Mouse (Mus musculus) left cerebral cortex, postnatal 4 days (tissue): Measurements from ENCODE around the gene Timeless. TPM values are rescaled to one million over a fixed set of nuclear protein-coding genes. Genes with fewer than 3 reads are reported as not detected.
A peak's percentile ranks its signal among the peaks of the same experiment; 100 is the strongest.
"Not testable (repeated sequence)": the region's sequence is repeated elsewhere in the genome, so short reads cannot be mapped to it uniquely, and the experiment has no call there.

ENCODE experiments used
- DNase-seq: peaks from one replicate; pipeline ENCODE4 v3.0.0-alpha.2; 2022
- intact Hi-C: fragments of 180-260 bp; cut with DNase I; formaldehyde crosslinking; loops from one replicate; pipeline ENCODE4 v1.15.1; 2025
- total RNA-seq, 2 experiments: library from RNA; stranded (reverse); gene quantifications; 2 replicates each; pipeline ENCODE4 v1.2.3; 2021

Timeless gene
- total RNA-seq, 2 experiments from 2014 or later: 11.1 to 14.7 TPM

DNA sequence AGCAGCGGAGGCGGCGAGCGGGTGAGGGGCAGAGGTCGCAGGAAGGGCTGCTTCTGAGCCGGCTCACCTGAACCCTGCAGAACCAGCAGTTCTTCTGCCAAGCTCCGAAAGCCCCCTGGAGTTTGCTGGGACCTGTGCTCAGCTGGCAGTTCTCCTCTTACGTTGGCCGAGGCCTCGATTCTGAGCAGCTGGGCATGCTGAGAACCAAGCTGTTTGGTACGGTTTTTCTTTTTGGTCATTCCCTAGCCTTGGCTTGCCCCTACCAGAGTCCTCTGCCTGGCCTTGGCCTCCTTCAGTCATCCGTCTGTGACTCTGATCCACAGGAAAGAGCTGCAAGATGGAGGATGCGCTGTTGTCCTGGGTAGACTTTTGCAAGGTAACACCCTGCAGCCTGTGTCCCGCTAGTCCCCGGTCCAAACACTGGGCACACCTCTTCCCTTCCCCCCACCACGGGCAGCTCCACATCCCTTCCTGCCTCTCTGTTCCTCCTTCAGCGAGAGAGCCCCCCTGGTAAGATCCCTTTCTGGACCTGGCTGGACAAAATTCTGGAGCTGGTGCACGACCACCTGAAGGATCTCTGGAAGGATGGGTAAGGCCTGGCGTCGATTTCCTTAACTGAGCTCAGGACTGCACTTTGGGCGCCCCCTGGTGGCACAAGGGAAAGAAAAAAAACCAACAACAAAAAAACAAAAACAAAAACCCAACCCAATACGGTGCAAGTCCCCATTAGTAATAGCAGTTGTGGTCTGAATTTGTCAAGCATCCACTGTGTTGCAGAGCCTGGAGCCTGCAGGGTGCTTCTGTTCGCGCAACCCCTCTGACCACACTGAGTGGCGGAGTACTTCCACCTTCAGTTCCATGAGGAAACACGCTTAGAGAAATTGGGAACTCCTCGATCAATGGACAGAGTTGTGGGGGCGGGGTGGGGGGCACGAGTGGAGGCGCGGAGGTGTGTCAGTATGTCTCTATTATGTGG lies 52.0 kb downstream of the Timeless start:
- intact Hi-C loops: loop anchor here (10.0 kb wide), 1 partner anchor 69 kb away; the partner anchor contains the start of gene Spryd4
- peak; percentile 85 for DNase-seq

DNA sequence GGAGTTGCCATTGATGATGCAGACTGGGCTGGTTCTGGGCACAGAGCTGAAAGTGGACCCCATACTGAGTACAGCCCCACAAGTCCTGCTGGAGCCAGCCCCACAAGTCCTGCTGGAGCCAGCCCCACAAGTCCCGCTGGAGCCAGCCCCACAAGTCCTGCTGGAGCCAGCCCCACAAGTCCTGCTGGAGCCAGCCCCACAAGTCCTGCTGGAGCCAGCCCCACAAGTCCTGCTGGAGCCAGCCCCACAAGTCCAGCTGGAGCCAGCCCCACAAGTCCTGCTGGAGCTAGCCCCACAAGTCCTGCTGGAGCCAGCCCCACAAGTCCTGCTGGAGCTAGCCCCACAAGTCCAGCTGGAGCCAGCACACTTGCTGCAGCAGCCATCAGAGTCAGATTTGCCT lies 58.7 kb downstream of the Timeless start:
- peak; percentile 65 for DNase-seq

DNA sequence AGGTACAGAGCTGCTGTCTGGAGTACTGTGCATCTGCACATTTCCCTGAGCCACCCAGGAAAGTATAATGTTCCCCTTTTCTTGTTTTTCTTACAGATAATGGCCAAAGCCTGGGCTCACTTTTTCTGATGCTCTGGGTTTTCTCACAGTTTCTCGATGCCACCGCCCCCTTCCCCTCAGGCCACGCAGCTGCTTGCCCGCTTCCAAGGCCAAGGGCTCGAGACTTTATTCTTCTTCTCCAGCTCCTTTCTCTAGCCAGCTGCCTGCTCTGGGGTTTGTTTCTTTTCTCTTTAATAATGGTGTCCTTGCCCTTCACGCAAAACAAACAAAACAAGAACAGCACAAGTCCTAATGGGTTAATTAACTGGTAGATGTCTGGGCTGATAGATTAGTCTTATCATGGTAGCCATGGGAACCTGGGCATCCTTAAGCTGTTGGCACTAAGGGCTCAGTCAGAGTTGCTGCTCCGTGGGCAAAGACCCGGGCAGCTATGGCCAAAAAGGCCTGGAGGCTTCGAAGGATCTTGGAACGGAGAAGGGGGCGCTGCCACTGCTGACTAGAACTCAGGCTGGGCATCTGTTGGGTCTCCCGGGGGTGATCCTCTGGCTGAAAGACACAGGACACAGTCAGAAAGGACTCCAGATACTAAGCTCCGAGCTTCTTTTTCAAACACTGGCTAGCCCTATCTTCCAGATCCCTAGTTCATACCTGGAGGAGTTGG lies 64.7 kb downstream of the Timeless start:
- DNase-seq: peak; percentile 44
- intact Hi-C loops: no loop called here

More for the DNA sequence above, 58.7 kb downstream of the Timeless start:
- intact Hi-C loops: not testable (repeated sequence)

DNA sequence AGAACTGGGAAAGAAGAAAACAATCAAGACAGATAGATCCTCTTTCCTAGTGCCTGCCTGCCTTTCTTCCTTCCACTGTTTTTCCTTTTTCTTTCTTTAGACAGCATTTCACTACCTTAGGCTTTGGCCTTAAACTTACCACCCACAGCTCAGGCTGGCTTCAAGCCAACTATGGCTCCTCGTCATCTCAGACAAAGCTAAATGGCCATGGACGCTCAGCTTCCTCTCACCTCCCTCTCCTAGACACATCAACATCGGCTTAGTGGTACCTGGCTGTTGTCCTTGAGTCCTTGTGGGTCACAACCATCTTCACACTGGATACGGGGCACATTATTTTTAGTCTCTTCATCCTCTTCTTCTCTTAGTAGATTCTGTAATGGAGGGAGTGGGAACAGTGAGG lies 65.4 kb downstream of the Timeless start:
- DNase-seq: peak; percentile 51
- intact Hi-C loops: no loop called here

DNA sequence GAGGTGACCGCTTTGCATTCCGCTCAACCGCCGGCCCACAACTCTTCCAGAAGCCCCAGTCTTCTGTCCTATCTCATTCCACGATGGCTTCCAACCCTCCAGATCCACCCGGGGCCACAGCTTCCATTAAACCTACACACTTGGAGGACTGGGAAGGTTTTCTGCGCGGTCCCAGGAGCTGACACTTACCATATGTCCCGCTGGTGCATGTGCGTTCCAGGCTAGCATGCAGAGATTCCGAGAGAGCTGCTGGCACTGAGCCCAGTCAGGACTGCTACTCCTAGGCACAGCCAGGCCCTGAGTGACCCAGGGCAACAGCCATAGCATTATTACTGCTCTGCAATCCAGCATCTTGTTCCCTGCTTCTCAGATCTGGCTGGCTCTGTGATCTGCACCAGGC lies 65.8 kb downstream of the Timeless start:
- DNase-seq: peak; percentile 62
- intact Hi-C loops: no loop called here

DNA sequence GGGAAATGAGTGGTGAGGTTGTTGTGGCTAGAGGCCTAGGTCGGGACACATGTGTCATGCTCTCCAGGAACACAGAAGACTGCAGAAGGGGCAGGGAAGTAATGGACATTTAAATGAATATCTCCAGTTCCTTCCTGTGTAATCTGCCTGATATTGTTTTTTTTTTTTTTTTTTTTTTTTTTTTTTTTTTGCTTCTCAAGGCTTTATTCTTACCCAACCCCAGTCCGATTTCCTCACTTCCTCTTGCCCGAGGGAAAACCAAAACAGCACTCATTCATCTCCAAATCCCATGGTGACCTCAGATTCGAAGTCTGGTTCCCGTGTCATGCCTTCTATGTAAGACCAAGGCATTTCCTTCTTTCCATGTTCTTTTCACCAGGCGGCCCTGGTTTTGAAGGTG lies 66.4 kb downstream of the Timeless start:
- intact Hi-C loops: no loop called here
- no peak for DNase-seq

DNA sequence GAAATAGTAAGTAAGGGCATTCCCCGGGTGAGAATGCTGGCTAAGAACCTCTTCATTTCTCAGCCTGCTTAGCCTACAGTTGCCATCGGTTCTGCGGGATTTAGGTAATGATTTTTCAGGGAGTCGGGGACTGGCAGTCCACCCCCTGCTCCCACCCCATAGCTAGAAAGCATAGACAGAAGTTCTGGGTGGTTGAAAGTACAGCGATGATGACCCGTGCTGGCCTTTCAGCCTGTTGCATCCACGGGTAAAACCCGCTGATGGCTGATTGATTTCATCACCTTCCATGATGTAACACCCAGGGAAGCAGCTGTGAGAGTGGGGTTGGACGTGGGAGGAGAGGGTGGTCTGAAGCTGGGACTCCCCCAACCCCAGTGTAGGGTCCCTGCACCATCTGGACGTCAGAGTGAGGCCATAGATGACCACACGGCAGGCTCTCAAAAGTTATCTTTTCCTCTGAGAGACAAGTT lies 66.9 kb downstream of the Timeless start, which contains the start of gene Il23a:
TSS of gene Il23a (minus strand) at position 51 of the 470 bp plus-strand sequence.
- DNase-seq: no peak
- intact Hi-C loops: no loop called here

DNA sequence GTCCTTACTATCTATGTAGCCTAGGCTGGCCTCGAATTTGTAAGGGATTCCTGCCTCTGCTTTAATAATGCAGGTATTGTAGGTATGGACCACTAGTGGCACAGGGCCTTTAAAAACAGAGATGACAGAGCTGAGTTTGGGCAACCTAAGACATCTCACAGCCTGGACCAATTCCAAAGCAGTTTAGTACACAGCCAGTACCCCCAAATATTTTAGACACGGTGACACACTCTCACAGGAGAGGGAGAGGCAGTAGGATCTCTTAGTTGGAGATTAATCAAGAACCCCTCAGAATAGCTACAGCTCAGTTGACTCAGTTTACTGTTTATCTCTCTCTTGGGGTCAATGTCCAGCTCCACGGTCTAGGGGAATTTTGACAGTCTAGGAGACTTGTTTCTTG lies 70.5 kb downstream of the Timeless start:
- no peak for DNase-seq
- intact Hi-C loops: no loop called here

Other genes starting within 250 kb of the Timeless start
- gene Hsd17b6, start 224.5 kb upstream of the Timeless start, total RNA-seq: not detected
- 10 to 100 TPM; 19.9 to 23.8 TPM for gene Prim1, start 216.9 kb upstream of the Timeless start, total RNA-seq
- 100 to 1,000 TPM; 481 to 496 TPM for gene Naca, start 196.5 kb upstream of the Timeless start, total RNA-seq
- 100 to 1,000 TPM; 179 to 184 TPM for gene Ptges3, start 173.1 kb upstream of the Timeless start, total RNA-seq
- gene Atp5b, start 148.8 kb upstream of the Timeless start, total RNA-seq: 1,000 to 10,000 TPM; 1,302 to 1,309 TPM
- 10 to 100 TPM; 34.5 to 36.2 TPM for gene Baz2a, start 140.5 kb upstream of the Timeless start, total RNA-seq
- 10 to 100 TPM; 12.7 to 13.0 TPM for gene Rbms2, start 51.8 kb upstream of the Timeless start, total RNA-seq
- 1 to 10 TPM; 5.9 to 7.9 TPM for gene Gls2, start 37.6 kb upstream of the Timeless start, total RNA-seq
- gene Spryd4, start 20.3 kb upstream of the Timeless start, total RNA-seq: 10 to 100 TPM; 14.5 to 16.3 TPM
- gene Mip, start 6.2 kb upstream of the Timeless start, total RNA-seq: not detected
- not detected for gene Apon, start 22.0 kb downstream of the Timeless start, total RNA-seq
- not detected for gene Apof, start 36.6 kb downstream of the Timeless start, total RNA-seq
- gene Stat2, start 38.5 kb downstream of the Timeless start, total RNA-seq: 10 to 100 TPM; 32.1 to 38.1 TPM
- not detected for gene Il23a, start 66.7 kb downstream of the Timeless start, total RNA-seq
- 10 to 100 TPM; 19.9 to 22.4 TPM for gene Pan2, start 71.3 kb downstream of the Timeless start, total RNA-seq
- 10 to 100 TPM; 81.0 to 86.0 TPM for gene Cnpy2, start 90.4 kb downstream of the Timeless start, total RNA-seq
- 100 to 1,000 TPM; 236 to 250 TPM for gene Cs, start 105.7 kb downstream of the Timeless start, total RNA-seq
- 10 to 100 TPM; 57.7 to 58.1 TPM for gene Coq10a, start 136.9 kb downstream of the Timeless start, total RNA-seq
- gene Ankrd52, start 145.1 kb downstream of the Timeless start, total RNA-seq: 10 to 100 TPM; 84.9 to 85.5 TPM
- gene Slc39a5, start 169.2 kb downstream of the Timeless start, total RNA-seq: under 1 TPM; 0.40 to 0.42 TPM
- 10 to 100 TPM; 95.1 to 99.1 TPM for gene Nabp2, start 179.4 kb downstream of the Timeless start, total RNA-seq
- 10 to 100 TPM; 92.0 to 94.7 TPM for gene Rnf41, start 179.6 kb downstream of the Timeless start, total RNA-seq
- gene Smarcc2, start 227.2 kb downstream of the Timeless start, total RNA-seq: 100 to 1,000 TPM; 295 to 311 TPM